Mouse (Mus musculus): Measurements from ENCODE around the gene C1qtnf6.

Gene C1qtnf6

DNA sequence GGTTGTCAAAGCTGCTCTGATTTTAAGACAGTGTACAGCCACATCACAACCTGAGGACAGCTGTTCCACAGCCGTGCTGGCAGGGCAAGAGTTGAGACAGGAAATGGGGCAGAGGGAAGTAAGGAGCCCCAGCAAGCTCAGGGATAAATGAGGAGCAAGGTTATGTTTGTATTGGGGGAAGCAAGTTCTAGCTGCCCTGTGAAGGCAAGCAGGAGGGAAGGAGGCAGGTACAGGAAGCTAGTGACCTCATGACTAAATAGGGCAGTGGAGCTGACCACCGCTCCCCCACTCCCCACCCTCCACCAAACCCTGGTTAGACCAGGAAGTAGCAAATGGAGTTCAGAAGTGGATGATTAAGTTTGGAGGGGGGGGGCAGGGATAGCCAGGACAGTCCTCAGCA, 50.2 kb downstream of the C1qtnf6 start:
- no peak for DNase-seq (ENCODE audit: low read depth, low spot score)

GRCm38 (mm10) chr15:78480111-78480510, 51.1 kb downstream of the C1qtnf6 start:
- DNase-seq (ENCODE audit: low read depth, low spot score) = no peak

DNA sequence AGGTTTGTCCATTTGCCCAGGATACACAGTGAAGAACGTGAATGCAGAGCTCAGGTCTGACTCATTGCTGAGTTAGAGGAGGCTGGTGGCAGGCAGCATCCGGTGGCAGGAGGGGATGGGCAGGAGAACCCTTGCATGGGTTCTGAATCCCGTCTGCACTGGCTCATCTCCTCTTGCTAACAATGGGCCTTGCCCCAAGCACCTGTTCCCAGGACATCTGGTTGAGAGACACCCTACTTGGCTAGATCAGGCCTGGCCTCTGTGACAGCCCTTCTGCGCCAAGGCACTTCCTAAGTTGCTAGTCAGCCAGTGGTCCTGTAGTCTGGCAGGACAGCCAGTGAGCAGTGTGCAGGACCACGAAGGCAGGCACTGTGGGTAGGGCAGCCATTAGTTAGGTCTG, 51.7 kb downstream of the C1qtnf6 start:
- DNase-seq (ENCODE audit: low read depth, low spot score) = peak; percentile 30

DNA sequence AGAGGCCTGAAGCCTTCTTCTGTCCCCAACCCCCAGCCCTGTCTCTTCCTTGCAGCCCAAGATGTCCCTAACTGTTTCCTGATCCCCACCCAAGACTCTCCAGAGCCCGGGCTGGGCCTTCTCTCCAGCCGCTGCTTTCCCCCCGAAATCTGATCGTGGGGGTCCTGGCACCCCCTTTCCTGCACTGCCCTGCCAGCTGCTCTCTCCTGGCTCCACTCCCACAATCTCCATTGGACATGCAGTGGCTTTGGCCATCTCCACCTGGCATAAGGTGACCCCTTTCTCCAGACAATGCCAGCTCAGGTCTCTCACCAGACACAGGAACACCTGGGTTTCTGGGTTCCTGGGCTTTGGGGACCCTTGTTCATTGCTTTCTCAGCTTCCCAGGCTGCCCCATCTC, 53.1 kb downstream of the C1qtnf6 start:
- no peak for DNase-seq (ENCODE audit: low read depth, low spot score)

GRCm38 (mm10) chr15:78476878-78477277, 54.3 kb downstream of the C1qtnf6 start:
- DNase-seq (ENCODE audit: low read depth, low spot score) = no peak

DNA sequence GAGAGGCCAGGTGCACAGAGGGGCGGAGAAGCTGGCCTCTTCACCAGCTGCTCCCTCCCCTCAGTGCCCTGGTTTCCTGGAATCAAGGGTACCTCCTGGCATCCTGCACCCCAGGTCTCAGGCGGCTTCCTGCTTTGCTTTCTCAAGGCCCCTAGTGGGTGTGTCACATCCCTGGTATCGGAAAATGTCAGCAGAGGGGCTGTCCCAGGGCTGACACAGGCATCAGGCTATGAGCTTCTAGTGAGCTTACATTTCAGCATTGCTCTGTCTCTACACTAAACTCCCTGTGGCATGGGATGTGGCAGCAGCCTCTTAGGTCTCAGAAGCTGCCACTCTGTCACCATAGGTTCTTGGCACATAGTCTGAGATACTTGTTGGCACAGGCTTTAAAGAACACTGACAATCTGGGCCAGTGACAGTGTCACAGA, 55.6 kb downstream of the C1qtnf6 start:
- DNase-seq (ENCODE audit: low read depth, low spot score) = peak; percentile 59

- peak; percentile 25 for DNase-seq (ENCODE audit: low read depth, low spot score)
Measured at GRCm38 (mm10) chr15:78473442-78473841, 57.8 kb downstream of the C1qtnf6 start.
